Mouse (Mus musculus): Measurements from ENCODE around the gene Efcab14.

DNA sequence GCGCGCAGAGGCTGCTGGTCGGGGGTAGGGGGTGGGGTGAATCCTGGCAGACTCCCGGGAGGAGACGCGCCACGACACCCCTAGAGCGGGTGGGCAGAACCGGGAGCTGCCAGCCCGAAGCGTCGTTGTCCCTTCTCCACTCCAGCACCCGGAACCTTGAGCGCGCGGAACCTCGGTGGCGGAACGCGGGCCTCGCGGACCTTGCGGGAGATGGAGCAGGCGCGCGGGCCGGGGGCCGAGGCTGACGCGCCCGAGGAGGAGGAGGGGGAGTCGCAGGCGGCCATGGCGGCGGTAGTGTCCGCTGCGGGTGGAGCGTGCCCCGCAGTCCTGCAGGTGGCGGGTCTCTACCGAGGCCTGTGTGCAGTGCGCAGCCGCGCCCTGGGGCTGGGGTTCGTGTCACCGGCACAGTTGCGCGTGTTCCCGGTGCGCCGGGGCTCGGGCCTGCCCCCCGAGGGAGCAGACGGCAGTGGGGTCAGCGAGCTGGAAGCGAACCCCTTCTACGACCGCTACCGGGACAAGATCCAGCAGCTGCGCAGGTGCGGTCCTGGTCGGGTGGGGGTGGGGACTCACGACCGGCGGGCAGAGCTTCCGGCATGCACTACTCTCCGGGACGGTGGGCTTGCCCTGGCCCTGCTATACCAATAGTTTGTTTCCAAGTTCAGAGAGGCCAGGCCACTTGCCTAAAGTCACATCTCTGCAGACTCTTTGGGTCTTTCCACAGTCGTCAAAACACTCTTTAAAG, 47.4 kb downstream of the Efcab14 start, which contains the start of gene Atpaf1:
- TF ChIP-seq CTCF (IDR thresholded peaks at IDR 0.05; ENCODE audit: low read depth): peak; percentile 40
- no peak for TF ChIP-seq EP300 (IDR thresholded peaks at IDR 0.05; ENCODE audit: low read depth)

Measured in liver, embryonic 14.5 days (tissue).